9 mouse cellular contexts compared by ENCODE assay signal in genomic region chr4:148925589-148926359, GRCm38 (mm10).
A peak's percentile ranks its signal among the peaks of the same experiment; 100 is the strongest.
DNase-seq lines count a peak whose midpoint lies in the region; ATAC-seq and TF ChIP-seq lines count a peak whose summit lies in the region.
"Had no signal": no experiment of that assay in that cellular context is flagged by ENCODE, and none has a peak within 500 bp of the region (broad histone marks: within the 10 kb centered on the region; RNA-seq: fewer than 3 reads in every experiment).

No protein-coding gene starts in this region.

- TF ChIP-seq CTCF in kidney, adult 2 months (conservative IDR thresholded peaks at IDR 0.05; ENCODE audit: insufficient read depth, insufficient read length, low read depth, low read length) = no peak

- peaks cover 38% of the 10 kb centered on the region for H3K4me1 ChIP-seq in kidney, adult 2 months (ENCODE audit: control insufficient read depth, insufficient read depth, low read length)
- peaks cover 89% of the 10 kb centered on the region for H3K4me1 ChIP-seq in kidney, embryonic 15.5 days
- peaks cover 18% of the 10 kb centered on the region; the same call in 1 of the 2 replicates for H3K4me1 ChIP-seq in liver, embryonic 15.5 days (replicated peaks)
- H3K4me1 ChIP-seq in stomach, embryonic 14.5 days (ENCODE audit: control insufficient read depth, insufficient read depth, low read length) = peaks cover 55% of the 10 kb centered on the region
- peaks cover 28% of the 10 kb centered on the region for H3K4me1 ChIP-seq in forebrain, embryonic 16.5 days (replicated peaks; ENCODE audit: control insufficient read depth, insufficient read depth, low read length)

- H3K9ac ChIP-seq in kidney, embryonic 15.5 days = no peak overlapping the region
- H3K9ac ChIP-seq in liver, embryonic 15.5 days = no peak overlapping the region
- no peak overlapping the region for H3K9ac ChIP-seq in stomach, embryonic 14.5 days (replicated peaks; ENCODE audit: low read depth, low read length)
- no peak overlapping the region for H3K9ac ChIP-seq in forebrain, embryonic 16.5 days (replicated peaks; ENCODE audit: low read depth, low read length)
- H3K9ac ChIP-seq: limb, embryonic 15.5 days had no signal

- H3K4me3 ChIP-seq in kidney, adult 2 months (ENCODE audit: insufficient read depth, low read depth, low read length) = no peak overlapping the region
- H3K4me3 ChIP-seq in kidney, embryonic 15.5 days (replicated peaks) = no peak overlapping the region
- H3K4me3 ChIP-seq in liver, embryonic 15.5 days (replicated peaks) = no peak overlapping the region
- H3K4me3 ChIP-seq in stomach, embryonic 14.5 days (ENCODE audit: low read depth, low read length) = no peak overlapping the region
- H3K4me3 ChIP-seq in forebrain, embryonic 16.5 days (replicated peaks; ENCODE audit: low read length) = no peak overlapping the region
- H3K4me3 ChIP-seq: limb, embryonic 15.5 days had no signal

- peak; percentile 61 for DNase-seq in kidney, adult 2 months
- no peak for DNase-seq in kidney, adult 9 months
- DNase-seq in frontal cortex, postnatal 10 days (ENCODE audit: low spot score in 2 of 2) = no peak

- H3K9me3 ChIP-seq in kidney, embryonic 15.5 days (replicated peaks) = no peaks in the 10 kb centered on the region
- no peaks in the 10 kb centered on the region for H3K9me3 ChIP-seq in liver, embryonic 15.5 days (replicated peaks)
- no peaks in the 10 kb centered on the region for H3K9me3 ChIP-seq in stomach, embryonic 14.5 days (ENCODE audit: control insufficient read depth, low read depth, low read length)
- H3K9me3 ChIP-seq in forebrain, embryonic 16.5 days (ENCODE audit: control insufficient read depth, low read length) = no peaks in the 10 kb centered on the region
- H3K9me3 ChIP-seq: limb, embryonic 15.5 days had no signal

- no peaks in the 10 kb centered on the region for H3K27me3 ChIP-seq in kidney, adult 2 months (replicated peaks; ENCODE audit: control insufficient read depth, insufficient read depth, low read length)
- peaks cover 36% of the 10 kb centered on the region for H3K27me3 ChIP-seq in kidney, embryonic 15.5 days
- peaks cover 27% of the 10 kb centered on the region for H3K27me3 ChIP-seq in liver, embryonic 15.5 days
- H3K27me3 ChIP-seq in stomach, embryonic 14.5 days (ENCODE audit: control insufficient read depth, insufficient read depth, low read length) = no peaks in the 10 kb centered on the region
- H3K27me3 ChIP-seq in forebrain, embryonic 16.5 days (replicated peaks; ENCODE audit: control insufficient read depth, insufficient read depth, low read length) = peaks cover 13% of the 10 kb centered on the region; the same call in 1 of the 2 replicates
- H3K27me3 ChIP-seq: Patski had no signal

- 0 out of 2 replicates have a peak overlapping the region, but pooled peaks have one; percentile 17 for H3K4me2 ChIP-seq in kidney, embryonic 15.5 days
- no peak overlapping the region for H3K4me2 ChIP-seq in liver, embryonic 15.5 days
- H3K4me2 ChIP-seq in stomach, embryonic 14.5 days (replicated peaks; ENCODE audit: low read depth, low read length) = 0 out of 2 replicates have a peak overlapping the region, but pooled peaks have one; percentile 7
- H3K4me2 ChIP-seq in forebrain, embryonic 16.5 days (ENCODE audit: low read length) = no peak overlapping the region
- H3K4me2 ChIP-seq: limb, embryonic 15.5 days had no signal

- ATAC-seq in kidney, embryonic 15.5 days (replicated peaks; ENCODE audit: low FRiP score) = 0 out of 2 replicates have a peak, but pooled peaks have one; percentile 9
- ATAC-seq in liver, embryonic 15.5 days (ENCODE audit: insufficient read depth) = peak; percentile 64
- no peak for ATAC-seq in stomach, embryonic 14.5 days (ENCODE audit: insufficient number of reproducible peaks, insufficient read depth, low FRiP score, low read depth)
- no peak for ATAC-seq in forebrain, embryonic 16.5 days
- ATAC-seq: Patski had no signal

- no peak for TF ChIP-seq POLR2A in kidney, adult 2 months (IDR thresholded peaks at IDR 0.05; ENCODE audit: low read depth, low read length)

- WGBS in kidney, adult 2 months = 33% methylated on average over 18 of the region's 18 CpGs
- 30% methylated on average over 18 of the region's 18 CpGs for WGBS in kidney, embryonic 15.5 days
- 36% methylated on average over 18 of the region's 18 CpGs for WGBS in liver, embryonic 15.5 days (ENCODE audit: insufficient replicate concordance)
- 31% methylated on average over 18 of the region's 18 CpGs for WGBS in stomach, embryonic 14.5 days
- WGBS in forebrain, embryonic 16.5 days = 42% methylated on average over 18 of the region's 18 CpGs

- peak overlapping the region; percentile 65 for H3K27ac ChIP-seq in kidney, adult 2 months (ENCODE audit: insufficient read depth, low read depth, low read length)
- H3K27ac ChIP-seq in kidney, embryonic 15.5 days = peak overlapping the region; percentile 4
- H3K27ac ChIP-seq in liver, embryonic 15.5 days (replicated peaks) = 0 out of 2 replicates have a peak overlapping the region, but pooled peaks have one; percentile 24
- H3K27ac ChIP-seq in stomach, embryonic 14.5 days (ENCODE audit: low read length) = peak overlapping the region; percentile 63
- no peak overlapping the region for H3K27ac ChIP-seq in forebrain, embryonic 16.5 days (ENCODE audit: low read length)
- H3K27ac ChIP-seq: limb, embryonic 15.5 days had no signal

- H3K36me3 ChIP-seq in kidney, adult 2 months (ENCODE audit: control insufficient read depth, insufficient read depth, low read length) = no peaks in the 10 kb centered on the region
- no peaks in the 10 kb centered on the region for H3K36me3 ChIP-seq in kidney, embryonic 15.5 days
- H3K36me3 ChIP-seq in liver, embryonic 15.5 days (replicated peaks) = no peaks in the 10 kb centered on the region
- no peaks in the 10 kb centered on the region for H3K36me3 ChIP-seq in stomach, embryonic 14.5 days (ENCODE audit: control insufficient read depth, insufficient read depth, low read length)
- H3K36me3 ChIP-seq in forebrain, embryonic 16.5 days (ENCODE audit: control insufficient read depth, insufficient read depth) = no peaks in the 10 kb centered on the region
- H3K36me3 ChIP-seq: limb, embryonic 15.5 days had no signal

Comparison
In these comparisons a context has a peak if more than half of its experiments do, and no peak if none do; other contexts are left out.
1. ATAC-seq: peak in kidney, embryonic 15.5 days (single experiment) and liver, embryonic 15.5 days (single experiment); none in stomach, embryonic 14.5 days (single experiment) and forebrain, embryonic 16.5 days (single experiment).
2. H3K4me2 ChIP-seq: peak in kidney, embryonic 15.5 days (single experiment) and stomach, embryonic 14.5 days (single experiment); none in liver, embryonic 15.5 days (single experiment) and forebrain, embryonic 16.5 days (single experiment).